Mouse (Mus musculus): ENCODE data around the gene Akr1c14. TPM values are rescaled to one million over a fixed set of nuclear protein-coding genes. Genes with fewer than 3 reads are reported as not detected.
A peak's percentile ranks its signal among the peaks of the same experiment; 100 is the strongest.
"Not testable (repeated sequence)": the region's sequence is repeated elsewhere in the genome, so short reads cannot be mapped to it uniquely, and the experiment has no call there.

The Akr1c14 gene
- polyA plus RNA-seq, 1 experiment: 0.38 TPM

DNA sequence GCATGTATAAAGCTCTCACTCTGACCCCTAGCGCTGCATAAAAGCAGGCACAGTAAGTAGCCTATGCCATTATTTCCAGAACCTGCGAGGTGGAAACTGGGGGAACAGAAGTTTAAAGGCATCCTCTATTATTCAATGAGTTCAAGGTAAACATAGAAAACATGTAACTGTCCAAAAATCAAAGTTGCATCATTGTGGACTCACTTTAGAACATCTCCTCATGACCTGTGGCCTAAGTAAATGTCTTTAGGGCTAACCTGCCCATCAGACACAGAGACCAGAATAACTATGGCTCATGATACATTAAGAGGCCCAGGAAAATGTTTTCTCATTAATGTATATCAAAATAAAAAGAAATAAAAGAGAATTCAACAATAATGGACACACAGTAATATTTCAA, 7.4 kb downstream of the Akr1c14 start:
- no peak for DNase-seq (ENCODE audit: low read depth)
- TF ChIP-seq POLR2A (IDR thresholded peaks at IDR 0.05; ENCODE audit: borderline replicate concordance, extremely low read depth, insufficient read depth, insufficient read length, poor library complexity, severe bottlenecking) (no peak), CTCF (IDR thresholded peaks at IDR 0.05; ENCODE audit: borderline replicate concordance, extremely low read depth, insufficient read depth, insufficient read length) (no peak)

DNA sequence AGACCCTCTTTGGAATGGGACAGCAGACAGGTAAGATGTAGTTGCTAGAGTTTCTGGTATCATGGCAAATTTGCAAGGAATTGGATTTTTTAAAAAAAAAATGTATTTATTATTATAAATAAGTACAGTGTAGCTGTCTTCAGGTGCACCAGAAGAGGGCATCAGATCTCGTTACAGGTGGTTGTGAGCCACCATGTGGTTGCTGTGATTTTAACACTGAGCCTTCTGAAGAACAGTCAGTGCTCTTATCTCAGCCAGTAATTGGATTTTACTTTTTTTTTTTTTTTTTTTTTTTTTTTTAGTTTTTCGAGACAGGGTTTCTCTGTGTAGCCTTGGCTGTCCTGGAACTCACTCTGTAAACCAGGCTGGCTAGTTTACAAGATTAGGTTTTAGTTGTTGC, 9.4 kb downstream of the Akr1c14 start:
- not testable (repeated sequence) for DNase-seq (ENCODE audit: low read depth)

DNA sequence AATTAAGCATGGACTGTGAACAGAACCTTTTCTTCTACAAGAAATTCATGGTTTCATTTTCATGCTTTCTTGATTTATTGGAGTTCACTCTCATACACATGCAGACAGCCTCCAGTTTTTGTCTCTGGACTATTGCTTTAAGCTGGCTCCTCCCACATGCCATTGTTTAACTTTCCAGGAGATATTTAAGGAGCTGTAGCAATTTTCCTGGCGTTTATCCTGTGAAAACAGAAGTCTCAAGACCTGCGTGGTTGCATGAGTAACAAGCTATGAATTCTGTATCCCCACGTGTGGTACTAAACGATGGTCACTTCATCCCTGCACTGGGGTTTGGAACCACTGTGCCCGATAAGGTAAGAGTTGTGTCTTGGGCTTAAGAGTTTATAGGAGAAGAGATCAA, 10.6 kb downstream of the Akr1c14 start:
- peak; percentile 8 for DNase-seq (ENCODE audit: low read depth)
- TF ChIP-seq CTCF (IDR thresholded peaks at IDR 0.05; ENCODE audit: borderline replicate concordance, extremely low read depth, insufficient read depth, insufficient read length) (no peak), POLR2A (IDR thresholded peaks at IDR 0.05; ENCODE audit: borderline replicate concordance, extremely low read depth, insufficient read depth, insufficient read length, poor library complexity, severe bottlenecking) (no peak)

DNA sequence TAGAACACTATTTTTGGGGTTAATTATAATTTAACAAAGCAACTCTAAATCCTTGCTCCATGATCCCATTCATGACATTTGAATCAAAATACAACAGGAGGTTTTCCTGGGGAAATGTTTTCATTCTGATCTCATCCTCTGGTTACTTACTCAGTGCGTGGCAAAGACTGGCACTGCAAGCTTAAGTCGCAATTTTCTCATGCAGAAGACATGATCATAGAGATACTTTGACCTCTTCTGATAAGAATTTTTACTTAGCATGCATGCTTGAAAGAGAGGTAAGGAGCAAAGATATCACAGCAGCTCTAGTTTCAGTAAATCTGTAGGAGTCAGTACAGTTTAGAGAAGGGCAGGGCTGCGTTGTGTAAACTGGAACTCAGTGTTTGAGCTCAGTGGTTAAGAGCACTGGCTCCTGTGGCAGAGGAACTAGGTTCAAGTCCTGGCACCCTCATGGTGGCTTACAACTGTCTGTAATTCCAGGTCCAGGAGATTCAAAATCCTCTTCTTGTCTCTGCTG, 11.5 kb downstream of the Akr1c14 start:
- TF ChIP-seq CTCF (IDR thresholded peaks at IDR 0.05; ENCODE audit: borderline replicate concordance, extremely low read depth, insufficient read depth, insufficient read length) (no peak), POLR2A (IDR thresholded peaks at IDR 0.05; ENCODE audit: borderline replicate concordance, extremely low read depth, insufficient read depth, insufficient read length, poor library complexity, severe bottlenecking) (no peak)

DNA sequence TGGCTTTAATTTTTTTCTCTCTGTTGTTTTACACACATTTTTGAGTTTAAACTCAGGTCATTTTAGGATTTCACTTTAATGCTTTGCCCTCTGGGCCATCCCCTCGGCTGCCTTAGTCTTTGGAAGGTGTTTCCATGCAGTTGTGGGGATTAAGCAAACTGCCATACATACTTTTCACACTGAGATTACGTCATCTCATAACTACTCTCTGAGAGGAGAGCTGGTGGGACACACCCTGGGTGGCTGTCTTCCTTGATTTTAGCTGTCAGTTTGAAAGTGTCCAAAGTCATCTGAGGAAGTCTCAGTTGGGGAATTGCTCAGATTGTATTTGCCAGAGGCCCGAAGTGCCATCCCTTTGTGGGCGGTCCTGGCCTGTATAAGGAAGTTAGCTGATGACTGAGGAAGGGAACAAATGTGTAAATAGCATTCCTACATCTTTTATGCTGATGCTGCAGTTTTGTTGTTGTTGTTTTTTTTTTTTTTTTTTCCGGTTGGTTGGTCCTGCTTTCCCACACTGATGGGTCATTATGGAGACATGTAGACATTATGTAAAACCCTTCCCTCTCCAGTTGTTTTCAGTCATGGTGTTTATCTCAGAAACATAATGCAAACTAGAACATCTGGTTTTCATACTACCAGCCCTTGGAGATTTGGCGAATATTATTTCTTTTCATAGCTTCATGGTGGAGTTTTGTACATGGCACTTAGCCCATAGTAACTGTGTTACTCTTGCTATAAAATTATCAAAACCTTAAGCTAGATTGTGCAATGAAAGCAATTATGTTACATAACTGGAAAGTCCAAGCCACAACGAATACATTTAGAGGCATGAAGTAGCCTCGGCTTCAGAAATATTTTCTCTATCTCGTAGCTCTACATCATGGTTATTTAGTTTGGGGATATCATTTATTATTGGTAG, 28.0 kb downstream of the Akr1c14 start:
- TF ChIP-seq POLR2A (IDR thresholded peaks at IDR 0.05; ENCODE audit: borderline replicate concordance, extremely low read depth, insufficient read depth, insufficient read length, poor library complexity, severe bottlenecking) (no peak), CTCF (IDR thresholded peaks at IDR 0.05; ENCODE audit: borderline replicate concordance, extremely low read depth, insufficient read depth, insufficient read length) (no peak)
- DNase-seq (ENCODE audit: low read depth): no peak

More for the DNA sequence above, 11.5 kb downstream of the Akr1c14 start:
- DNase-seq (ENCODE audit: low read depth): no peak

DNA sequence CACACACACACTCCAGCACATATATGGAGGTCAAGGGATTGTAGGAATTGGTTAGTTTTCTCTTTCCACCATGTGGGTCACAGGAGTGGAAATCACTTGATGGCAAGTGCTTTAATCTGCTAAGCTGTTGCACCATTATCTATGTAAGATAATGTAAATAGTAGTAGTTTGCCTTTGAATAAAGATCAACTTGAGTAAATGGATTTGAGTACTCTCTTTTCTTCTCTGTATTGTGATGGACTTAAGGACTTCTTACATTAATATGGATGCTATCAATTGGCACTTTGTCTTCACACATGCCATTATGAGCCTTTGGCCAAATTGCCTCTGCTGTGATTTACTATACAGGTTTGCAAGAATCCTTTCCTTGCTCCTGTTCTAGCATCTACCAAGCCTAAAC, 31.1 kb downstream of the Akr1c14 start:
- no peak for DNase-seq (ENCODE audit: low read depth)
- TF ChIP-seq CTCF (IDR thresholded peaks at IDR 0.05; ENCODE audit: borderline replicate concordance, extremely low read depth, insufficient read depth, insufficient read length): no peak
- no peak for TF ChIP-seq POLR2A (IDR thresholded peaks at IDR 0.05; ENCODE audit: borderline replicate concordance, extremely low read depth, insufficient read depth, insufficient read length, poor library complexity, severe bottlenecking)

DNA sequence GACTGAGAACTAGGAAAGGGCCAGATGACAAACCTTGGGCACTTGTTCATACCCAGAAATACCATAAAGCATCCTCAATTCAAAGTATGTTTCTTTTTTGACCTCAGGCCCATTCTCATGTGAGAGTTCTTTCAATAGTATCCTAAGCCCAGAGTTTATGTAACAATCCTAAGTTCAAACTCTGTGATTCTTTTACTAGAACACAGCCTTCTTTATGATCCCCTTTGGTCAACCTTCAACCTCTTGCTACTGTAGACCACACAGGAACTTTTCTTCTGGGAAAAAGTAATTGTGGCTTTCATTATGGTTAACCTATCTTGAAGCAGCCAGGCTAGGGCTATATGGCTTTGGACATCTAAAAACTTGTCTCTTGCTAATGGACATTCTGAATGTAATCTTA, 52.9 kb downstream of the Akr1c14 start:
- TF ChIP-seq POLR2A (IDR thresholded peaks at IDR 0.05; ENCODE audit: borderline replicate concordance, extremely low read depth, insufficient read depth, insufficient read length, poor library complexity, severe bottlenecking): no peak
- no peak for DNase-seq (ENCODE audit: low read depth)

DNA sequence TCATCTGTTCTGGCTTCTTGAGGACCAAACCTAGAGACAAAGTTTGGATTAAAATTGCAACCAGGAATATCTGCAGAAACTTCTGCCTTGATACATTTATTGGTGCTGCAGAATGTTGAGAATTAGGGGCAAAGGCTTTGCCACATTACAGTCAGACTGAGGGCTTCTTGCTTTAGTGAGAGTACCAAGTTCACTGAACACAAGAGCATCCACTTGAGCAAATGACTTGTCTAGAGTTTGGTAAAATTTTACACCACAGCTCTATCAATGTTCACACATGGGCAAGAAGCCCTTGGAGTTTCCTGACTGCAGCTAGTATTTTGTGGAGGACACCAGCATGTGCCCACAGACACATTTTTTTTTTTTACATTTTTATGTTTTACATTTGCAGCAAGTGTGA, 53.9 kb downstream of the Akr1c14 start:
- TF ChIP-seq CTCF (IDR thresholded peaks at IDR 0.05; ENCODE audit: borderline replicate concordance, extremely low read depth, insufficient read depth, insufficient read length) (no peak), POLR2A (IDR thresholded peaks at IDR 0.05; ENCODE audit: borderline replicate concordance, extremely low read depth, insufficient read depth, insufficient read length, poor library complexity, severe bottlenecking) (no peak)
- no peak for DNase-seq (ENCODE audit: low read depth)

DNA sequence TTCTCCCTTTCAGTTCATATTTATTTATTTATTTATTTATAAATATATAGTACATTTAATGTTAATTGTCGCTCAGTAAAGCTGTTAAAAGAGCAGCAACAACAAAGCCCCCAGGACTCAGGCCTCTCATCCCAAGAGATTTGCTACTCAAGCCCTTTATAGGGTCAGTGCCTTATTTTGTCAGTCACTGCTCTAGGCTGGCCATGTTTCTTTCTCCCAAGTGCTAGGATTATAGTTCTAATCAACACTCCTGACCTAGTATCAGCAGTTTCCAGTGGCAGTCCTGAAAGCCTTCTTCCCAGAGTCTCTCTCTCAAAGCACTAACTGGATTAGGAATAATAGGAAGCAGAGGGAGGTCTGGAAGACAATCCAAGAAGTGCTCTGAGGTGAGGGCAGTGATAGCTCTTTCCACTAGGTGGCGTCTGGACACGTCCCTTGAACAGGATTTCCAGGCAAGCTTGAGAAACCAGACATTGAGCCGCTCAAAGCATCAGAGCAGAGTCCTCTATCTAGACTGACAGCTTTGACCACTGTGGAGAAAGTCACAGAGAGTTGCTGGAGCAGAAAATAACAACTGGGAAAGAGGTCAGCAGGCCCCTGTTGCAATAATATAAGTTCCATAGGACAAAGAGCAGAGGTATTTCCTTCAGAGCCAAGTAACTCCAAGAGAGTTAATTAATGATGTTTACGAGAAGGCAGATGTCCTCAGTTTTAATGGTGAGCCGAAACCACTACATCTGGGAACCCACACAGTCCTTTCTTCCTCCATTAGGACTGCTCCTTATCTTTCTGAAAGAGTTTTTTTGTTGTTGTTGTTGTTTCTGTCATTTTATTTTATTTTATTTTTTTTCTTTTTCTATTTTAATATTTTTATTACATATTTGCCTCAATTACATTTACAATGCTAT, 61.7 kb downstream of the Akr1c14 start:
- peak; percentile 84 for DNase-seq (ENCODE audit: low read depth)
- TF ChIP-seq CTCF (IDR thresholded peaks at IDR 0.05; ENCODE audit: borderline replicate concordance, extremely low read depth, insufficient read depth, insufficient read length): peak; percentile 76
- TF ChIP-seq POLR2A (IDR thresholded peaks at IDR 0.05; ENCODE audit: borderline replicate concordance, extremely low read depth, insufficient read depth, insufficient read length, poor library complexity, severe bottlenecking): no peak

DNA sequence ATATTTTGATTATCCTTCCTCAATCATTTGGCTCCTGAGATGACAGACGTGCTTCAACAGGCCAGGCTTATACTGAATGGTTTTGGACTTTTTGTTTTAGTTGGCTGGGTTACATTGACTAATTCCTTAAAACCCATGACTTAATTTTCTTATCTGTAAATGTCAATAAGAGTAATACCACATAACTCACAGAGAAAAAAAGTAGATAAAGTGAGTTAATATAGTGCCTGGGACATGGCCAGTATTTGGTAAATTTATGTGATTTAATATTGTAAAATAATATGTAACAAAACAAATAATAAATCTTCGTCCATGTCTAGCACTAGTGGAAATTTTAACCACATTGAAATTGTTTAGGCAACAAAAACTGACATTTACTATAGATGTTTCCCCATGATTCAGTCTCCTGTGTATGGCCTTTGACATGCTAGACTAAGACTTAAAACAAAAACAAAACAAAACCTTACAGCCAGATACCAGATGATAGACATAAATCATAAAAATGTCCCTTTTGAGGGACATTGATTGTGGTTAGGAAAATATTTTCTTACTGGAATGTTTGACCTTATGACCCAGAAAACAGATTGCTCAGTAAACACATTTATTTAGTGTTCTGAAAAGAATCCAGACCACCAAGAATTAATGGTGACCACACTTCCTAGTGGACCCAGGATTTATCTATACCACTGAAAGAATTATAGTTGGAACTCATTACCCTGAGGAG, 70.5 kb downstream of the Akr1c14 start:
- TF ChIP-seq POLR2A (IDR thresholded peaks at IDR 0.05; ENCODE audit: borderline replicate concordance, extremely low read depth, insufficient read depth, insufficient read length, poor library complexity, severe bottlenecking): no peak
- no peak for TF ChIP-seq CTCF (IDR thresholded peaks at IDR 0.05; ENCODE audit: borderline replicate concordance, extremely low read depth, insufficient read depth, insufficient read length)
- DNase-seq (ENCODE audit: low read depth): no peak

DNA sequence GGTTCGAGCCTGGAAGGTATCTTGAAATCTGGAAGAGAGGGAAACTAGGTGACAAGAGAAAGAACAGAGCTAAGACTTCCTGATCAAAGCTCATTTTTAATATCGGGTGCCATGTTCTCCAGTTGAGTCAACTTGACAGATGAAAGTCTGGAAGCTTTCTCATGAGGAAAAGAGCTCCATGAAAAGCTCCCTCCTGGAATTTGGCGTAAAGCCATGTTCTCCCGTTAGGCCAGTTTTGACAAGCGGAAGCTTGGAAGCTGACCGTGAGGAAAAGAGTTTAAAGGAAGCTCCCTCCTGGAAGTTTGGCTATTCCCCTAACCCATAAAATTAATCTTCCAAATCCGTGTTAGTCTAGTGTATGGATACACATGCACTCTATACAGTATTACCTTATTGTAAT, 74.3 kb downstream of the Akr1c14 start:
- TF ChIP-seq POLR2A (IDR thresholded peaks at IDR 0.05; ENCODE audit: borderline replicate concordance, extremely low read depth, insufficient read depth, insufficient read length, poor library complexity, severe bottlenecking) (no peak), CTCF (IDR thresholded peaks at IDR 0.05; ENCODE audit: borderline replicate concordance, extremely low read depth, insufficient read depth, insufficient read length) (no peak)
- peak; percentile 1 for DNase-seq (ENCODE audit: low read depth)

DNA sequence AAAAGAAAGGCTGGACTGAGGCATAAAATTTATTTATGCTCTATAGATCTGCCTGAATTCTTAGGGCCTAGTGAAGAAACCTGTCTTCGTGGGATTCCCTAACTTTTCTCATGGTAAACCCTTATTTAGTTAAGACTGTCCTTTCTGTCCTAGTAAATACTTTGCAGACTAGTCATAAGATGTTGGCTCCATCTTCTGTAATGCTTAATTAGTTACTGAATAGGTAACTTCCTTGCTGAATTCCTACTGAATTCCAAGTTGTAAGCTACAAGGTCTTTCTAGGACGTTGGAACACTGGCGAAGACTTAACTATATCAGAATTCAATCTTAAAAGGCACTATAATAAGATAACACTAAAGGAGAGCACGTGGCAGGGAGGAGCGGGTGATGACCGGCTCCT, 75.7 kb downstream of the Akr1c14 start:
- DNase-seq (ENCODE audit: low read depth): not testable (repeated sequence)

DNA sequence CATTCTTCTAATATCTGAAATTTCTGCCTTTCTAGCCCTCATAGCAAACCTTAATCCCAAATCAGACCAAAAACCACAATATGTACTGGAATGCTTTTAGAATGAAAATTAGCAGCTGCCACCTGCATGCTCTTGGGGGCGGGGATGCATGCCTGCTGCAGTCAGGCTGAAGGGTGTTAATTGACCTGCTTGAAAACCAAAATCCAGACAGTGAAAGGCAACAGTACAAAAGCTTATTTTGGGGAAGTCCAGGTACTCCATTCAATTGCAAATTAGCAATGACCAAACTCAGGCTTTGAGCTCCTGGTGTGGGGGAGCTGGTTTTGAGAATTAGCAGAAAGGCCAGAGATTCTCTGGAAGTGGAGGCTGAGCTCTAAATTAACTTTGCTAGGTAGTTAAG, 77.0 kb downstream of the Akr1c14 start:
- DNase-seq (ENCODE audit: low read depth): peak; percentile 1

Measured in brain, embryonic 14.5 days (tissue).